Mouse (Mus musculus) CH12.LX (cell line): ENCODE data around the gene Mgp. TPM values are rescaled to one million over a fixed set of nuclear protein-coding genes. Genes with fewer than 3 reads are reported as not detected.
A peak's percentile ranks its signal among the peaks of the same experiment; 100 is the strongest.

Source experiments
- DNase-seq: peaks from one replicate; pipeline ENCODE4 v3.0.0-alpha.2; 2013; ENCODE audit errors: extremely low read depth
- H3K27ac ChIP-seq: 2 replicates; pipeline ENCODE4 v1.5.1; 2012; ENCODE audit warnings: low read depth, mild to moderate bottlenecking, control low read depth, moderate library complexity; ENCODE audit not compliant: insufficient read depth
- H3K27me3 ChIP-seq: replicated peaks from 2 replicates; pipeline ENCODE3; 2012; ENCODE audit warnings: inconsistent platforms
- H3K36me3 ChIP-seq, 2 experiments: replicated peaks in 1 of 2; 2 replicates each; pipeline versions ENCODE3 to v1.6.1; 2012; ENCODE audit warnings: inconsistent platforms in 1 of 2, low read length in 1 of 2, mild to moderate bottlenecking in 1 of 2, mixed read lengths in 1 of 2, moderate library complexity in 1 of 2; ENCODE audit not compliant: control insufficient read depth in 1 of 2, insufficient read depth in 1 of 2
- H3K4me1 ChIP-seq, 2 experiments: 2 replicates each; pipeline ENCODE4 v1.6.1; 2012; ENCODE audit warnings: inconsistent platforms in 1 of 2, moderate library complexity in 1 of 2; ENCODE audit not compliant: insufficient read depth in 2 of 2, control insufficient read depth in 1 of 2
- H3K4me2 ChIP-seq: 2 replicates; pipeline ENCODE4 v1.6.1; 2012; ENCODE audit warnings: low read depth, mild to moderate bottlenecking, control low read depth; ENCODE audit not compliant: poor library complexity, insufficient read depth, severe bottlenecking
- H3K4me3 ChIP-seq, 3 experiments: fragments of 150-350 bp in 1 of 3; sonication (generic) in 1 of 3; replicated peaks in 1 of 3; 2 replicates each; pipeline versions ENCODE3 to v1.5.1; 2011 to 2012; ENCODE audit warnings: low read depth in 2 of 3, low read length in 2 of 3, mild to moderate bottlenecking in 2 of 3, moderate library complexity in 2 of 3, control low read depth in 1 of 3, improper control_type of control experiment in 1 of 3, inconsistent platforms in 1 of 3, mixed read lengths in 1 of 3; ENCODE audit not compliant: poor library complexity in 1 of 3
- H3K79me2 ChIP-seq: replicated peaks from 2 replicates; pipeline ENCODE4 v1.6.1; 2012; ENCODE audit warnings: mild to moderate bottlenecking, moderate library complexity; ENCODE audit not compliant: control insufficient read depth, poor library complexity, insufficient read depth, severe bottlenecking; ENCODE audit errors: extremely low read depth
- H3K9ac ChIP-seq: 2 replicates; pipeline ENCODE4 v1.6.1; 2012; ENCODE audit warnings: low read depth, mild to moderate bottlenecking, control low read depth, moderate library complexity; ENCODE audit not compliant: insufficient read depth
- H3K9me3 ChIP-seq: replicated peaks from 2 replicates; pipeline ENCODE3; 2012; ENCODE audit warnings: low read length, inconsistent platforms, mixed read lengths
- BHLHE40 ChIP-seq: IDR thresholded peaks from 2 replicates; pipeline ENCODE4 v1.6.1; 2011; ENCODE audit warnings: mild to moderate bottlenecking, low read depth, low read length, improper control_type of control experiment
- CHD1 ChIP-seq: IDR thresholded peaks from 2 replicates; pipeline ENCODE4 v1.6.1; 2012; ENCODE audit warnings: low read depth, low read length, improper control_type of control experiment, inconsistent platforms
- CTCF ChIP-seq, 2 experiments: IDR thresholded peaks in 1 of 2; conservative IDR thresholded peaks in 1 of 2; 2 replicates each; pipeline ENCODE4 v1.5.1; 2011 to 2012; ENCODE audit warnings: low read depth in 2 of 2, low read length in 2 of 2, improper control_type of control experiment in 1 of 2, inconsistent platforms in 1 of 2, mild to moderate bottlenecking in 1 of 2, moderate library complexity in 1 of 2
- E2F4 ChIP-seq: IDR thresholded peaks from 2 replicates; pipeline ENCODE4 v1.6.1; 2011; ENCODE audit warnings: low read depth, low read length, improper control_type of control experiment; ENCODE audit not compliant: insufficient replicate concordance
- ELF1 ChIP-seq: IDR thresholded peaks from 2 replicates; pipeline ENCODE4 v1.6.1; 2014; ENCODE audit warnings: low read depth, mild to moderate bottlenecking, inconsistent platforms, low read length, improper control_type of control experiment
- ETS1 ChIP-seq: conservative IDR thresholded peaks from 2 replicates; pipeline ENCODE4 v1.6.1; 2012; ENCODE audit warnings: low read depth, mild to moderate bottlenecking, inconsistent platforms, low read length, improper control_type of control experiment, moderate library complexity
- IRF4 ChIP-seq: IDR thresholded peaks from 2 replicates; pipeline ENCODE4 v1.6.1; 2014; ENCODE audit warnings: low read depth, mild to moderate bottlenecking, inconsistent platforms, low read length, improper control_type of control experiment
- JUN ChIP-seq: IDR thresholded peaks from 2 replicates; pipeline ENCODE4 v1.6.1; 2011; ENCODE audit warnings: low read depth, mild to moderate bottlenecking, low read length, improper control_type of control experiment, moderate library complexity; ENCODE audit not compliant: insufficient read depth
- KAT2A ChIP-seq: IDR thresholded peaks from 2 replicates; pipeline ENCODE4 v1.6.1; 2012; ENCODE audit warnings: low read length, improper control_type of control experiment, inconsistent platforms; ENCODE audit not compliant: insufficient replicate concordance
- MAFK ChIP-seq: IDR thresholded peaks from 2 replicates; pipeline ENCODE4 v1.6.1; 2011; ENCODE audit warnings: low read length, improper control_type of control experiment; ENCODE audit not compliant: insufficient replicate concordance
- MAZ ChIP-seq: IDR thresholded peaks from 2 replicates; pipeline ENCODE4 v1.6.1; 2012; ENCODE audit warnings: low read depth, mild to moderate bottlenecking, inconsistent platforms, low read length, improper control_type of control experiment, moderate library complexity
- MEF2A ChIP-seq: IDR thresholded peaks from 2 replicates; pipeline ENCODE4 v1.6.1; 2014; ENCODE audit warnings: low read depth, mild to moderate bottlenecking, inconsistent platforms, low read length, improper control_type of control experiment, borderline replicate concordance
- NRF1 ChIP-seq: IDR thresholded peaks from 2 replicates; pipeline ENCODE4 v1.6.1; 2014; ENCODE audit warnings: low read depth, mild to moderate bottlenecking, inconsistent platforms, low read length, improper control_type of control experiment, moderate library complexity
- POLR2A ChIP-seq: IDR thresholded peaks from 2 replicates; pipeline ENCODE4 v1.6.1; 2011; ENCODE audit warnings: low read depth, mild to moderate bottlenecking, improper control_type of control experiment, low read length
- POLR2AphosphoS2 ChIP-seq: IDR thresholded peaks from 2 replicates; pipeline ENCODE4 v1.6.1; 2011; ENCODE audit warnings: low read depth, low read length, improper control_type of control experiment
- RCOR1 ChIP-seq: conservative IDR thresholded peaks from 2 replicates; pipeline ENCODE4 v1.6.1; 2012; ENCODE audit warnings: low read depth, mild to moderate bottlenecking, inconsistent platforms, low read length, improper control_type of control experiment
- SIN3A ChIP-seq: IDR thresholded peaks from 2 replicates; pipeline ENCODE4 v1.6.1; 2012; ENCODE audit warnings: low read length, improper control_type of control experiment, inconsistent platforms
- TBP ChIP-seq: conservative IDR thresholded peaks from 2 replicates; pipeline ENCODE4 v1.6.1; 2011; ENCODE audit warnings: low read depth, low read length, improper control_type of control experiment
- UBTF ChIP-seq: IDR thresholded peaks from 2 replicates; pipeline ENCODE4 v1.6.1; 2012; ENCODE audit warnings: low read depth, mild to moderate bottlenecking, inconsistent platforms, low read length, improper control_type of control experiment, moderate library complexity
- USF1 ChIP-seq: IDR thresholded peaks from 2 replicates; pipeline ENCODE4 v1.6.1; 2014; ENCODE audit warnings: low read depth, mild to moderate bottlenecking, inconsistent platforms, low read length, improper control_type of control experiment
- ZNF384 ChIP-seq: IDR thresholded peaks from 2 replicates; pipeline ENCODE4 v1.6.1; 2012; ENCODE audit warnings: low read depth, low read length, improper control_type of control experiment, inconsistent platforms
- dilution Hi-C: fragments of 300-500 bp; cut with MboI; formaldehyde crosslinking; loops from 2 replicates; pipeline ENCODE4 v1.14.3; 2020; ENCODE audit warnings: low sequenced_read_pairs; ENCODE audit not compliant: extremely low pct_unique_long_range_greater_than_20kb, extremely low pct_ligation_motif_present
- in situ Hi-C: fragments of 300-500 bp; cut with MboI; formaldehyde crosslinking; loops from 3 replicates; pipeline ENCODE4 v1.14.3; 2019; ENCODE audit warnings: low sequenced_read_pairs, low pct_ligation_motif_present, low pct_unique_long_range_greater_than_20kb, mixed read lengths
- polyA plus RNA-seq: library from polyadenylated mRNA; unstranded; fragments of >175 nt; gene quantifications from 2 replicates; pipeline ENCODE4 v1.2.1, GENCODE M21; 2012; ENCODE audit warnings: low read depth; ENCODE audit not compliant: insufficient read length
- total RNA-seq, 2 experiments: library from RNA; depleted of rRNA; stranded (reverse); fragments of 300-350 nt in 1 of 2; fragments of >200 nt in 1 of 2; gene quantifications; 2 replicates each; pipeline ENCODE4 v1.2.3; 2012 to 2014

The Mgp gene
- total and polyA plus RNA-seq, 3 experiments = not detected

DNA sequence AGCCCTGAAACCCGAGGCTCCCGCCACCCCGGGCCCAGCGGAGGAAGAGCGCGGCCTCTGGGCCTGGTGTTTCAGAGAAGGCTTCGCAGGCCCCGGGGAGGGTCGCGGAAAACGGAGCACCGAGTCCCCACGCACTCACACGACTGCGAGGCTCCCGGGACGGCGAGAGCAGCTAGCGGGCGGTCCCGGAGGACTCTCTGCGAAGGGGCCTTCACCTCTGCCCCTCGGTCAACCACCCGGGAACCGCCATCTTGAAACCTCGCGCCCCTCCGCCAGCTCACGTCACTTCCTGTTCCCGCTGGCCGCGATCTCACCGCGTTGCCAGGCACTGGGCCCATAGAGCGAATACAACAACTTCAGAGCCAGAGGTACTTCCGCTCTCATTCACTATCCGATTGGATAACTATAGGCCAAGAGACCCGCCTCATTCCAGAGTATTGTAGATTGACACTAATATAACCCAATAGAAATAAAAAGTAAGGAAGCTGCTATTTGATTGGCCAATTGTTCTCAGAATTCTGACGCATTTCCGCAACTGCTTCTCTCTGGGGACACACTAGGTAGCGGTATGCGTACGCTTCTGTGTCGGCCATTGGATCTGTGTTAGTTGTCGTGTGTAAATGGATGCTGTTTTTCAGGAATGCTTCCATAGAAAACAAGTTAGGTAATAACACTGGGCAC, 47.6 kb downstream of the Mgp start, which contains the start of gene Wbp11 (continued):
- TF ChIP-seq SIN3A = peak; percentile 91
- TF ChIP-seq IRF4 = peak; percentile 67; the same call in 1 of the 2 replicates
- peak; percentile 89 for TF ChIP-seq POLR2A
- peak; percentile 58 for TF ChIP-seq NRF1
- no peak for TF ChIP-seq USF1
- TF ChIP-seq RCOR1 = no peak
- no peak for TF ChIP-seq BHLHE40
- no peak for TF ChIP-seq ZNF384
- peak; percentile 93 for TF ChIP-seq KAT2A
- peak; percentile 96 for TF ChIP-seq POLR2AphosphoS2
- TF ChIP-seq TBP = peak; percentile 95
- TF ChIP-seq ETS1 = peak; percentile 54; the same call in 1 of the 2 replicates
- peak; percentile 64; the same call in 1 of the 2 replicates for TF ChIP-seq UBTF
- TF ChIP-seq E2F4 = peak; percentile 85; the same call in 1 of the 2 replicates
- TF ChIP-seq CTCF (conservative IDR thresholded peaks at IDR 0.05 in 1 of 2, IDR thresholded peaks at IDR 0.05 in 1 of 2; ENCODE audit: low read depth in 2 of 2, low read length in 2 of 2) = no peak
- TF ChIP-seq MAFK = no peak
- peak; percentile 80; the same call in 1 of the 2 replicates for TF ChIP-seq CHD1
- TF ChIP-seq MAZ = peak; percentile 76; the same call in 1 of the 2 replicates
- TF ChIP-seq ELF1 = peak; percentile 89
- 0 out of 2 replicates have a peak, but pooled peaks have one; percentile 16 for TF ChIP-seq MEF2A

DNA sequence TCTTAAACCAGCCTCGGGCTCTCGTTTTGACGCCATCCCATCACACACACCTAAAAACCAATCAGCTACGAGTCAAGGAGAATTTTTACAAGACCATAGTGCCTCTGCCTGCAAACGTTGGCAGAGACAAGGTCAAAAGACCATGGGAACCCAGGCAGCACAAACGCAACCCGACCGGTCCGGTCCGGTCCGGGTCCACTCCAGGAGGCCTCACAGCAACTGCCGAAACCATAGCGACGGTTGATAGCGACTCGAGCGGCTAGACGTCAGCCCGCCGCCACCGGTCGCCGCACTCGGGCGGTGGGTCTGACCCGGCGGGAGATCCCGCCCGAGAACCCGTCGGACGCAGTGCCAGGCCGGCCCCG, 48.1 kb downstream of the Mgp start, which contains the start of gene BC049715:
BC049715 (plus strand) TSS at position 111 of the 365 bp plus-strand sequence.
- H3K36me3 ChIP-seq = peaks cover 17 to 28% of the 10 kb centered on the region in 2 experiments
- in situ Hi-C loops = no loop called here
- dilution Hi-C loops = no loop called here
- H3K4me1 ChIP-seq = peaks cover 3 to 39% of the 10 kb centered on the region in 2 experiments; a peak in 3 of 4 replicates
- H3K27ac ChIP-seq = peak within 1 kb of the TSS; percentile 58
- peak within 1 kb of the TSS; percentile 98 for H3K9ac ChIP-seq
- DNase-seq = no peak
- peaks cover 43% of the 10 kb centered on the region for H3K79me2 ChIP-seq
- peak within 1 kb of the TSS; percentile 84 to 93 (median 91) for H3K4me3 ChIP-seq
- TF ChIP-seq BHLHE40 (no peak), JUN (no peak), ZNF384 (no peak), NRF1 (no peak)
- no peaks in the 10 kb centered on the region for H3K9me3 ChIP-seq
- H3K4me2 ChIP-seq = peak within 1 kb of the TSS; percentile 100
- no peaks in the 10 kb centered on the region for H3K27me3 ChIP-seq
